Mouse (Mus musculus): ENCODE results near the gene Nvl. TPM values are rescaled to one million over a fixed set of nuclear protein-coding genes. Genes with fewer than 3 reads are reported as not detected.
A peak's percentile ranks its signal among the peaks of the same experiment; 100 is the strongest.

Nvl gene
- total and polyA plus RNA-seq, 3 experiments = 19.9 to 38.4 (median 27.1) TPM

DNA sequence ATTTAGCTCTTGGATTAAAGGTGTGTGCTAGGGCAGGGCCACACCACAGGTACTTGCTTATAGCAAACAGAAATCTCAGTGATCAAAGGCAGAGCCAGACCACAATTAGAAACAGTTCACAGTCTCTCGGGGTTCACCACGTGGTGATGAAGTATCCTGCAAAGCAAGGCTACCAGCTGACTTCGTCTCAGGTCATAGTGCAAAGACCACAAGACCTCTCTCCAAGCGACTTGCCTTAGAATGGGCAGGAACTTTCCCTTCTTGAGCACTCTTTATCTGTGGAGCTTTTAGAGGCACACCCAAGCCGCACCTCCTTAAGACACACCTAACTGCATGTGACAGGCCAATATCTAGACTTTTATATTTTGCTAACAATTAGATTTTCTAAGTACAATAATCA is 4.5 kb upstream of the Nvl start:
- Histone ChIP-seq H3K27ac (ENCODE audit: insufficient read depth, low read depth) (peak overlapping the region; percentile 34; the same call in 1 of the 2 replicates), H3K27me3 (replicated peaks) (no peaks in the 10 kb centered on the region), H3K4me3 (replicated peaks in 1 of 3; ENCODE audit: low read depth in 2 of 3, low read length in 2 of 3, poor library complexity in 1 of 3) (no peak overlapping the region), H3K9me3 (replicated peaks; ENCODE audit: low read length) (no peaks in the 10 kb centered on the region), H3K9ac (ENCODE audit: insufficient read depth, low read depth) (peak overlapping the region; percentile 50), H3K36me3 (replicated peaks in 1 of 2; ENCODE audit: control insufficient read depth in 1 of 2, insufficient read depth in 1 of 2, low read length in 1 of 2) (peaks cover 0 to 3% of the 10 kb centered on the region in 2 experiments), H3K79me2 (replicated peaks; ENCODE audit: control insufficient read depth, extremely low read depth, insufficient read depth, poor library complexity, severe bottlenecking) (peaks cover 20% of the 10 kb centered on the region), H3K4me1 (ENCODE audit: control insufficient read depth in 1 of 2, insufficient read depth in 2 of 2) (peaks cover 7 to 55% of the 10 kb centered on the region in 2 experiments), H3K4me2 (ENCODE audit: insufficient read depth, low read depth, poor library complexity, severe bottlenecking) (peak overlapping the region; percentile 12; the same call in 1 of the 2 replicates)
- TF ChIP-seq MAFK (IDR thresholded peaks at IDR 0.05; ENCODE audit: insufficient replicate concordance, low read length) (no peak), NRF1 (IDR thresholded peaks at IDR 0.05; ENCODE audit: low read depth, low read length) (no peak), MAX (IDR thresholded peaks at IDR 0.05; ENCODE audit: low read length) (peak; percentile 74), MAZ (IDR thresholded peaks at IDR 0.05; ENCODE audit: low read depth, low read length) (no peak), GABPA (IDR thresholded peaks at IDR 0.05; ENCODE audit: insufficient replicate concordance, low read depth, low read length) (no peak), SIN3A (IDR thresholded peaks at IDR 0.05; ENCODE audit: low read length) (no peak), SMC3 (IDR thresholded peaks at IDR 0.05; ENCODE audit: low read depth, low read length) (no peak), HCFC1 (IDR thresholded peaks at IDR 0.05; ENCODE audit: low read depth, low read length) (no peak), ELF1 (IDR thresholded peaks at IDR 0.05; ENCODE audit: low read depth, low read length) (no peak), MYC (IDR thresholded peaks at IDR 0.05; ENCODE audit: low read depth, low read length) (peak; percentile 58), UBTF (IDR thresholded peaks at IDR 0.05; ENCODE audit: low read depth, low read length) (no peak)
- DNase-seq (ENCODE audit: extremely low read depth) = no peak
- dilution Hi-C loops (cut with MboI; ENCODE audit: extremely low pct_ligation_motif_present, extremely low pct_unique_long_range_greater_than_20kb, low sequenced_read_pairs) = no loop called here
- in situ Hi-C loops (cut with MboI; ENCODE audit: low pct_ligation_motif_present, low pct_unique_long_range_greater_than_20kb, low sequenced_read_pairs) = no loop called here

GRCm38 (mm10) chr1:181146187-181146586 is 2.2 kb upstream of the Nvl start:
- peak overlapping the region in 1 of 3 experiments; percentile 99 for H3K4me3 ChIP-seq (replicated peaks in 1 of 3; ENCODE audit: low read depth in 2 of 3, low read length in 2 of 3, poor library complexity in 1 of 3)
- TF ChIP-seq ETS1 (conservative IDR thresholded peaks at IDR 0.05; ENCODE audit: low read depth, low read length) = no peak
- TF ChIP-seq ZKSCAN1 (IDR thresholded peaks at IDR 0.05; ENCODE audit: borderline replicate concordance, low read depth, low read length) = no peak
- no peak for TF ChIP-seq NELFE (IDR thresholded peaks at IDR 0.05; ENCODE audit: low read depth, low read length)
- TF ChIP-seq TBP (conservative IDR thresholded peaks at IDR 0.05; ENCODE audit: low read depth, low read length) = no peak
- TF ChIP-seq EP300 (IDR thresholded peaks at IDR 0.05; ENCODE audit: low read length) = peak; percentile 28; the same call in 1 of the 2 replicates
- no peak for TF ChIP-seq RAD21 (IDR thresholded peaks at IDR 0.05; ENCODE audit: low read depth, low read length)
- peak; percentile 73 for TF ChIP-seq IRF4 (IDR thresholded peaks at IDR 0.05; ENCODE audit: low read depth, low read length)
- TF ChIP-seq MYC (IDR thresholded peaks at IDR 0.05; ENCODE audit: low read depth, low read length) = peak; percentile 65; the same call in 1 of the 2 replicates
- peak; percentile 68 for TF ChIP-seq BHLHE40 (IDR thresholded peaks at IDR 0.05; ENCODE audit: low read depth, low read length)
- TF ChIP-seq CHD2 (IDR thresholded peaks at IDR 0.05; ENCODE audit: low read length) = no peak
- no peak for TF ChIP-seq UBTF (IDR thresholded peaks at IDR 0.05; ENCODE audit: low read depth, low read length)
- TF ChIP-seq JUND (conservative IDR thresholded peaks at IDR 0.05; ENCODE audit: low read depth, low read length) = peak; percentile 63; the same call in 1 of the 2 replicates

More at GRCm38 (mm10) chr1:181146187-181146586, 2.2 kb upstream of the Nvl start:
- Histone ChIP-seq H3K9ac (ENCODE audit: insufficient read depth, low read depth) (peak overlapping the region; percentile 51; the same call in 1 of the 2 replicates), H3K4me1 (ENCODE audit: control insufficient read depth in 1 of 2, insufficient read depth in 2 of 2) (peaks cover 9 to 62% of the 10 kb centered on the region in 2 experiments), H3K9me3 (replicated peaks; ENCODE audit: low read length) (no peaks in the 10 kb centered on the region), H3K79me2 (replicated peaks; ENCODE audit: control insufficient read depth, extremely low read depth, insufficient read depth, poor library complexity, severe bottlenecking) (peaks cover 39% of the 10 kb centered on the region), H3K27me3 (replicated peaks) (no peaks in the 10 kb centered on the region), H3K4me2 (ENCODE audit: insufficient read depth, low read depth, poor library complexity, severe bottlenecking) (peak overlapping the region; percentile 95), H3K36me3 (replicated peaks in 1 of 2; ENCODE audit: control insufficient read depth in 1 of 2, insufficient read depth in 1 of 2, low read length in 1 of 2) (peaks cover 3 to 12% of the 10 kb centered on the region in 2 experiments), H3K27ac (ENCODE audit: insufficient read depth, low read depth) (no peak overlapping the region)
- DNase-seq (ENCODE audit: extremely low read depth) = no peak
- in situ Hi-C loops (cut with MboI; ENCODE audit: low pct_ligation_motif_present, low pct_unique_long_range_greater_than_20kb, low sequenced_read_pairs) = no loop called here
- dilution Hi-C loops (cut with MboI; ENCODE audit: extremely low pct_ligation_motif_present, extremely low pct_unique_long_range_greater_than_20kb, low sequenced_read_pairs) = no loop called here
